In the genomic region with DNA sequence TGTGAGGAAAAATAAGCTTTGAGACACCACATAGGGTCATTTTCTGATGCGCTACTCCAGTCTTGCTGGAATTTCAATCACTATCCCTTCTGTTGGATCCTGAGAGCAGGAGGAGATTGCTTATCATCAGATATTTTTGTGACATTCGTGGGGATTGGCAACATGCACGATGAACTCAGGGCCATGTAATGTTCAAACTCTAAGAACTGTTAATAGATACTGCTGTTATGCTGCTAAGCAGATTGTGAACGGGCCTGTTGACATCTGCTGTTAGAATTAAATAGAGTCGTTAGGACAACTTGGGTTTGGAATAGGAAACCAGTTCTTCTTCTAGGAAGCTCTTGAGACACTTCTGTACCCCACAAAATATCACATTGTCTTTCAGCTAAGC, we compare ENCODE assay signal across 15 mouse cellular contexts.
"Had no signal": no experiment of that assay in that cellular context is flagged by ENCODE, and none has a peak within 500 bp of the region (broad histone marks: within the 10 kb centered on the region; RNA-seq: fewer than 3 reads in every experiment).

No protein-coding gene starts in this region.

- H3K27me3 ChIP-seq: limb, embryonic 13.5 days; liver, embryonic 15.5 days; neural tube, embryonic 12.5 days had no signal

- H3K9me3 ChIP-seq: limb, embryonic 13.5 days; liver, embryonic 15.5 days; midbrain, embryonic 15.5 days; neural tube, embryonic 12.5 days had no signal

- H3K9ac ChIP-seq: limb, embryonic 13.5 days; liver, embryonic 15.5 days; midbrain, embryonic 15.5 days; neural tube, embryonic 12.5 days had no signal

- H3K4me2 ChIP-seq: limb, embryonic 13.5 days; liver, embryonic 11.5 days; liver, embryonic 15.5 days had no signal

- ATAC-seq: intestine, postnatal 0 days; midbrain, embryonic 15.5 days had no signal

- H3K4me1 ChIP-seq: limb, embryonic 13.5 days; liver, embryonic 15.5 days; midbrain, embryonic 15.5 days; neural tube, embryonic 12.5 days had no signal

- DNase-seq: kidney, adult 8-10 months; kidney, postnatal 4 days; left cerebral cortex, postnatal 4 days; lung, adult 2 months; lung, postnatal 10 days; lung, postnatal 4 days; thymus, postnatal 4 days had no signal

- H3K27ac ChIP-seq: kidney, postnatal 0 days; limb, embryonic 13.5 days; liver, embryonic 15.5 days; midbrain, embryonic 15.5 days; neural tube, embryonic 12.5 days; stomach, postnatal 0 days had no signal

- H3K4me3 ChIP-seq: limb, embryonic 13.5 days; liver, embryonic 15.5 days had no signal

- H3K36me3 ChIP-seq: limb, embryonic 13.5 days; liver, embryonic 15.5 days; midbrain, embryonic 15.5 days; neural tube, embryonic 12.5 days had no signal
